Mouse (Mus musculus) ovary, postnatal 14 days (tissue): ENCODE measurements around the gene Gapdhs.
"Not testable (repeated sequence)": the region's sequence is repeated elsewhere in the genome, so short reads cannot be mapped to it uniquely, and the experiment has no call there.

ENCODE experiments used
- DNase-seq: peaks from one replicate; pipeline ENCODE4 v3.0.0; 2022; ENCODE audit warnings: low spot score

Gapdhs gene

DNA sequence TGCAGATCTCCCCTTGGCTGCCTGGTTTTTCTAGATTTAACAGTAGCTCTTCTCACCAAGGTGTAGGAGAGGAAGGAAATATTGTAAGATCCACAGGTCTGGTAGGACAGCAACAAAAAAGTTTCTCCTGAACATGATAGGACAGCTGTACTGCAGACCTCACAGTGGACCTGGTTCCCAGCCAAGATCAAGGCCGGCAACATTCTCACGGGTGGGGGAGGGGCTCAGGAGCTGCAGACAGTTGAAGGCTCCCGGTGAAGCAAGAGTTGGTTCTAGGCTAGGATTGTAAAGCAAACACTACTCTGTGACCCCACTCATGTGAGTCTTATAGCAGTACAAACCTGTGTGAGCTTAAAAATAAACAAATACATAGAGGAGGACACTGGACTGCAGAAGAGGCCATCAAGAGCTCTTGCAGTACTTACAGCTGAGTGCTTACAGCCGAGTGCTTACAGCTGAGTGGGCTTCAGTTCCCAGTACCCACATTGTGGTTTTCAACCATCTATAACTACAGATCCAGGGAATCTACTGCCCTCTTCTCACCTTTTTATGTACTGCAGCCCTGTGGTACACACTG is 629 bp upstream of the Gapdhs start:
- peak; percentile 29 for DNase-seq

DNA sequence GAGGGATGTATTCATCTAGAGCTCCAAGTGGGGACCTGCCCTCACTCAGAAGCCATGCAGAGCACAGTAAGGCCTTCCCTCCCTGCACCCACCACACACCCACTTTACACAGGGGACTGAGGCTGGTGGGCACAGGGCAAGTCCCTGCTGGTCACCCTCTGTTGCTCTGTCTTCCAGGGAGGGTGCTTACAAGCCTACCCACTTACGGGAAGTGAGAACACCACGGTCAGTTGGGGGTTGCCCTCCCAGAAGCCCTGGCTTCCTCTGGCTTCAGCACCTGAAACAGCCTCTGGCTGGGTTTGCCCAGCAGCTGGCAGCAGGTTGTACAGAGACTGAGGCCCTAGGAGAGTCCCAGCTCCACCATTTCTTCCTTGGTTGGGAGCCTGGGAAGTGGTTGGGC is 911 bp downstream of the Gapdhs start:
- DNase-seq: not testable (repeated sequence)

DNA sequence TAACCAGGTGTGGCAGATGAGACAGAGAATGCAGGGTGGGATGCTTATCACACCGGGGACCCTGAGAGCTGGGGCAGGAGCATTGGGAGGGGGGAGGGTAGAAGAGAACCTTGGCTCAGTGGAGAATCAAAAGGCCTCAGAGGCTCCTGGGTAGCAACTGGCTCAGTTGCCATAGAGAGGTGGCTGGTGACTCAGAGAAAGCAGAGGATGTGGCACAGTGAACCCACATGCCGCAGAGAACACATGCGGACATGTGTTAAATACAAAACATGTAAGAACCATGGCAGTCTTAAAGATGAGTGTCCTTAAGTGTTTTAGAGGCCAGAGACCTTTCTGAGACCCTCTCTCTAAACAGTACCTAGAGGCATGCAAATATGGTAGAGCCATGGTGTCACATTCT is 7.3 kb downstream of the Gapdhs start:
- DNase-seq: no peak

DNA sequence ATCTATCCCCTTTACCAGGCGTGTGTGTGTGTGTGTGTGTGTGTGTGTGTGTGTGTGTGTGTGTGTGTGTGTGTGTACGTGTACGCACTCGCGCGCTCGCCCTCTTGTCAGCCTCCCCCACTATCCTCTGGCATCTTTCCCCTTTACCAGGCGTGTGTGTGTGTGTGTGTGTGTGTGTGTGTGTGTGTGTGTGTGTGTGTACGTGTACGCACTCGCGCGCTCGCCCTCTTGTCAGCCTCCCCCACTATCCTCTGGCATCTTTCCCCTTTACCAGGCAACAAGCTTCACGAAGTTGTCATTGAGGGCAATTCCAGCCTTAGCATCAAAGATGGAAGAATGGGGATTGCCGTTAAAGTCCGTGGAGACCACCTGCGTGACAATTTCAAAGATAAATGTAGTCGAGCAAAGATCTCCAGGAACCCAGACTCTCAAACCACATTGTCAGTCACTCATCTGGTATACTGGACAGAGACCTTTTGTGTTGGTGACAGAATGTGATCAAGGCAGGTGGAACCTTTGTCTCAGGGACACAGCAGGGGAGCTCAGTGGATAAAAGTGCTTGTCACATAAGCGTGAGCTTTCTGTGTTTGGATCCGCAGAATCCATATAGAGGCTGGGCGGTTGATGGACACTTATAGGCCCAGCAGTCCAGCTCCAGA is 13.3 kb downstream of the Gapdhs start:
- not testable (repeated sequence) for DNase-seq

DNA sequence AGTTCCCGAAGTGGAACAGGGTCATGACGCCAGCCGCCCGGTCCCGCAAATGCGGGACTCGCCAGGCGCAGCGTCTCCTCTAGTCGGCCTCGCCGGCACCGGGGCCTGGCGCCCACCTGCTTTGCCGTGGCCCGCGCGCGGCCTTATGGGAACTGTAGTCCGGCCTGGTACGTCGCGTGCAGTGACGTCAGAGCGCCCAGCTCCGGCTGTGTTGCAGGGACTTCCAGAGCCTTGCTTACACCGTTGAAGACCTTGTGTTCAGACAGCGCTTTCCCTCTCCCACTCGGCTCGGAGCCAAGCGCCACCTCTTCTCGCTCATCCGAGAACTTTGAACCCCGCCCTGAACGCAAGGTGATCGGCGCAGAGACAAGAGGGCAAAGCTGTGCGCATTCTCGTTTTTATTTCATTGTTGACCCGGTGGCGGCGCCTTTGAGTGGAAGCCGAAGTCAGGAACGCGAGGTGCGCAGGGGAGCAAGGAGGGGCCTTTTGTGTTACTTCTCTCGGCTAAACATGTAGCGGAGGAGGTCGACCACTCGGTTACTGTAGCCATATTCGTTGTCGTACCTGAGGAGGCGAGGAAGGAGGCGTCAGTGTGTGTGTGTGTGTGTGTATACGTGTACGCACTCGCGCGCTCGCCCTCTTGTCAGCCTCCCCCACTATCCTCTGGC is 14.0 kb downstream of the Gapdhs start, which contains the start of gene Tmem147:
Gene Tmem147 (minus strand): TSS at position 145 of the 668 bp plus-strand sequence.
- peak; percentile 92 for DNase-seq

DNA sequence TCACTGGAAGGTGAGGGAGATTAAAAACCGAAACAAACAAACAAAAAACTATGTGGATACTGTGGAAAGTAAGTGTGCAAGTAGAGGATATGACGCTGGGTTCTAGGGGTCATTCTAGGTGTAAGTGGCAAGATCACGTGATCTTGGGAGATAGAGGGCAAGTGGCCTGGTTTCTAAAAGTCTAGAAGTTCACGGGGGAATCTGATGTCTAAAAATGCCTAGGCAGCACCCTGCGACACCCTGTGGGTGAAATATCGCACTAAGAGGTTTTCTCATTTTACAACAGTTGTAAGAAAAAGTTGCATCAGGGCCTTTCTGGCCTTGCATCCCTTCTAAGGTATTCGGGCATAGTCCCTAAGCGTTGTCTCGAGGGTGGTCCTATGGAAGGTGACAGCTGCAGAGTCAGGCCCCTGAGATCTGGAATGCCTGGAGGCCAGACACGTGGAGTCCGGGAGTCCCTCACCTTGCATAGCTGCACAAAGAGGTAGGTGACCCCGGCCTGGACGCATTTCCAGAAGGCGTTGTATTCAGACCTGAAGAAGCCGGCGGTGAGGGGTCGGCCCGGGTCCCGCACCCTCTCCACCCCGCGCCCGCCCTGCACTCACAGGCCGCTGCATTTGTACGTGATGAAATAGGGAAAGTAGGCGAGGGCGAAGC is 14.6 kb downstream of the Gapdhs start:
- DNase-seq: no peak

DNA sequence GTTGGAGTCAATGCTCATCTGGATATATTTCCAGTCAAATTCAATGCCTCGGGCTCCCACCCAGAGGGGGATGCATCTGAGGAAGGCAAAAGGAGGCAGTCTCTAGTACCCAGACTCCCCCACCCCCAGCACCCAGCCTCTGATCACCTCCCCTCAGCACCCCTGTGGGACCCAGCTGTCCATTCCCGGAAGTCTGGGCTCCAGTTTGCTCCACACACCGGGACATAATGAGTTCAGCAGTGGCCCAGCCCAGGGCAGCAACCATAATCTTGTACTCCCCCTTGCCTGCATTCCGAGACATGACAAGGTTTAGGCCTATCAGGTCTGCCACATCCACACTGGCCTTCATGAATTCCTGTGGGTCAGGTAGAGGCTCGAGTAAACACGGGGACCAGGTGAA is 15.3 kb downstream of the Gapdhs start:
- no peak for DNase-seq

DNA sequence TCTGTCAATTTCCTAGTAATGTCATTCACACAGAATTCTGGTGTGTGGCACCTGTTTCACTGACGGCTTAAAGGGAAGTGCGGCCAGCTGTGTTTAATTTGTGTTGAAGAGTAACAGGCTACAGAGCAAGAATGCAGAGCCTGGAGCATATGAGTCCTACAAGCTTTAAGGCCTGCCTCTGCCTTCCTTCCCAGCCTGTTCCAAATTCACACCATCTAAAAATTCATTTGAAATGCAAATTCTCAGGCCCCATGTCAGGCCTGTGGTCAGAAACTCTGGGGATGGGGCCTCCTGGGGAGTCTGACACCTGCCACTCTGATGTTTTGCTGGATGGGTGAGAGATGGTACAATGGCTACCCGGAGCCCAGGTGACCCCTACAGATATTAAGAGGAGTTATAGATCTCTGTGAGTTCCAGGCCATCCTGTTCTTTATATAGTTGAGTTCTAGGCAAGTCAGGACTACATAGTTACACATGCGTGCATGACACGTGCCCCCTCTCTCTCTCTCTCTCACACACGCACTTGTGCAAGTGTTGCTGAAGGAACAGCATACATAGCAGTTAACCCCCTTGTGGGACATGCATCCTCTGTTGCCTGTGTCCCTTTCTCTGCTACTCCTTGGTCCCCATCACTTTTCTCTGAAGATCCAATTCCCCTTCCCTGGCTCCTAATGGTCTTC is 20.1 kb downstream of the Gapdhs start:
- DNase-seq: no peak

DNA sequence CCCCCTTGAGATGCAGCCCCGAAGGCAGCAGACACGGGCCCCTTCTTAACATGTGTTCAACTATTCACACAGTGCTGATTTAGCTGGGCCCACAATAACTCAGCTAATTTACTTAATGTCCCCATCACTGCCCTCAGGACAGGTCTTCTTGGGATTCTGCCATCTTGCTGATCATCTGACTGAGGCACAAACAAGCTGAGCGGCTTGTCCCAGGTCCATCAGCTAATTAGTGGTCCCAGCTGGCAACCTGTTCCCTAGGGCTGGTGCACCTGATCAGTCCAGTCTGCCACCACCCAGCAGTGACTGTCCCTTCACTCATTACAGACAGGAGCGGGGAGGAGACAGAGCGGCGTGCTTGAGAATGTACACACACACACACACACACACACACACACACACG is 22.2 kb downstream of the Gapdhs start:
- no peak for DNase-seq

DNA sequence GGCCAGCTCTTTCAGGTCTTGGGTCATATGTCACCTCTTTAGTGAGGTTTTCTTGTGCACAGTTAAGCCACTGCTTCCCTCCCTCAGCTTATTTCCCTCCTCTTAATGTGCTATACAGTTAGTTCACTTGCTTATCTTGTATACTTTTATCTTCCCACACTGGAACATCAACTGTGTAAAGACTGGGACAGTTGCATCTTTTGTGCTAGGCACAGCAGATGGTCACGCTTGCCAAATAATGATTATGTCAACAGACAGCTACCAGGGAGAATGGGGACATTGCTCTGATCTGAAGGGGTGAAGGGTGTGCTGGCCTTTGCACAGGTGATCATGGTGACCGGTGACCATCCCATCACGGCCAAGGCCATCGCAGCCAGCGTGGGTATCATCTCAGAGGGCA is 23.8 kb downstream of the Gapdhs start:
- no peak for DNase-seq

DNA sequence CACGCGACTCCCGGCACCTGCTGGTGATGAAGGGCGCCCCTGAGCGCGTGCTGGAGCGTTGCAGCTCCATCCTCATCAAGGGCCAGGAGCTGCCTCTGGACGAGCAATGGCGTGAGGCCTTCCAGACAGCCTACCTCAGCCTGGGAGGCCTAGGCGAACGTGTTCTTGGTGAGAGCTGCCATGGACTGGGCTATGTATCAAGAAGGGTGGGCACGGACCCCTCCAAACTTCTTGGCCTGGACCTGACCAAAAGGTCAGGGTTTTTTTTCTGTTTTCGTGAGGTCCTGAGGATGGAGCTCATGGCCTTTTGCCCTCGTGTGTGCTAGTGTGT is 25.8 kb downstream of the Gapdhs start:
- no peak for DNase-seq

DNA sequence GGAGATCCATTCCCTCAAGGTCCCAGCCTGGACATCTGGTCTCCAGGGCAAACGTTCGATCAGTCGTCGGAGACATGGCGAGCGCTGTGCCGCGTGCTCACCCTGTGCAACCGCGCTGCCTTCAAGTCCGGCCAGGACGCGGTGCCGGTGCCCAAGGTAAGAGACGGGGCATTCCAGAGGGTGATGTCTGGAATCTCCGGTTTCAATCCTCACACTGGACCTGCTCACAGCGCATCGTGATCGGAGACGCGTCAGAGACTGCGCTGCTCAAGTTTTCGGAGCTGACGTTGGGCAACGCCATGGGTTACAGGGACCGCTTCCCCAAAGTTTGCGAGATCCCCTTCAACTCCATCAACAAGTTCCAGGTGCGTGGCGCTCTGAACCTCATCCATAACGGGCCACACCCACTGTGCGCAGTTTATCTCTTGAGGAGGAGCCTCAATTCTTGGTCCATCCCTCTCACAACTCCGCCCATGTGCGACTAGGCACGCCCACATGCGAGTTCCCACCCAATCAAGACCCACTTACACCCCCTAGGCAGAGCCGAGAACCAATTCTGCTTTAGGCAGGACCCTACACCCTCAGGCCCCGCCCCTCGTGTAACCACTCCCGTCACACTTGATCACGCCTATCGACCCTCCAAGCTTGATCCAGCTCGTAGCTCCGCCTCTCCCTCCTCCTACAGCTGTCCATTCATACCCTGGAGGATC is 26.3 kb downstream of the Gapdhs start:
- peak; percentile 44 for DNase-seq

DNA sequence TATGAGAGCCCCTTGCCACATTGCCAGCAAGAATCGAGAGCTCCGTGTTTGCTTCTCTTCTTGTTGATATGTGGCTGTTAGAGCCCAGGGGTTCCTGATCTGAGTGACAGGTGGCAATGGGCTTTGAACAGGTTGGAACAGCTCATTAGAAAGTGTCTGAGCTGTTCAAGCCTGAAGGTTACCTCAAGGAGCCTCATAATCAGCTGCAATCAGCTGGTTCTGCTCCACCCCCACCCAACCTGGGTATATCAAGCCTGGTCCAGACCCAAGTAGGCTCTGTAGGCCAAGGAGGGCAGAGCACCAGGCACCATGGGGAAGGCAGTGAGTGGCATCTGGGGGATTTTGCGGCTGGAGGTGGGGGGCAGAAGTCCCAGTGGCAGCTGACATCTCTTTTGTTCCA is 31.5 kb downstream of the Gapdhs start, which contains the start of gene Atp4a:
Gene Atp4a (plus strand): TSS at position 268 of the 400 bp plus-strand sequence.
- DNase-seq: no peak

DNA sequence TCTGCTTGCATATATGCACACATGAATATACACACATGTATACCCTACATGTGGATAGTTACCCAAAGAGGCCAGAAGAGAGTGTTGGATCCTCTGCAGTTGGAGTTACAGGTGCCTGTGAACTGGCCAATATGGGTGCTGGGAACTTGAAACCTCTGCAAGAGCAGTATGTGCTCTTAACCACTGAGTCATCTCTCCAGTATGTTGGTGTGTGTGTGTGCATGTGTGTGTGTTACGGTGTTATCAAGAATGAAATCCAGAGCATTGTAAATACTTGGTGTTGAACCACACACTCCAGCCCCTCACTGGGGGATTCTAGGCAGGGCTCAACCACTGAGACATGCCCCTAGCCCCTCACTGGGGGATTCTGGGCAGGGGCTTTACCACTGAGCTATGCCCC is 36.0 kb downstream of the Gapdhs start:
- DNase-seq: no peak

DNA sequence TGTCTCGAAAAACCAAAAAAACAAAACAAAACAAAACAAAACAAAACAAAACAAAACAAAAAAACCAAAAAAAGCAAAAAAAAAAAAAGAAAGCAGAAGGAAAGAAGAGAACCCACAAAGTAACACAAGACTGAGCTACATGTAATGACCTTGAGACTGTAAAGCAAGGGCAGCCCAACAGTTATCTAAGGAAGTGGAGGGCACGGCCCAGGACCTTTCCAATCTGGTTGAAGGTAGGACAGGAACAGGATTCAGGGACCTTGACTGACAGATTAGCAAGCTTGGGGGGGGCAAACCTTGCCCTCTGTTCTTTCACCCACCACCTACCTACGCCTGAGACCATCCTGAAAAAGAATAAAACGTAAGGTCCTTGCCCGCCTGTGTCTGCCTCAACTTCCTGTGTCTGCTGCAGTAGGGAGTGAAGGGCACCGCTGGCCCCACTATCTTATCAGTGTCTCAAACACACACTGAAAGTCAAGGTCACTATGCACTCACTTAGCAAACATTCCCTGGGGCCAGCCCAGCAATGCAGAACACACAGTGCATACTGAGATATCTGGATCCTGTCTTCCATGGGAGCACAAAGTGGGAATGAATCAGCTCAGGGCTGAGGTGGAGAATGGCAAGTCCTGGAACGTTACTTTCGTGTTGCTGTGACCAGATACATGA is 37.1 kb downstream of the Gapdhs start:
- no peak for DNase-seq

DNA sequence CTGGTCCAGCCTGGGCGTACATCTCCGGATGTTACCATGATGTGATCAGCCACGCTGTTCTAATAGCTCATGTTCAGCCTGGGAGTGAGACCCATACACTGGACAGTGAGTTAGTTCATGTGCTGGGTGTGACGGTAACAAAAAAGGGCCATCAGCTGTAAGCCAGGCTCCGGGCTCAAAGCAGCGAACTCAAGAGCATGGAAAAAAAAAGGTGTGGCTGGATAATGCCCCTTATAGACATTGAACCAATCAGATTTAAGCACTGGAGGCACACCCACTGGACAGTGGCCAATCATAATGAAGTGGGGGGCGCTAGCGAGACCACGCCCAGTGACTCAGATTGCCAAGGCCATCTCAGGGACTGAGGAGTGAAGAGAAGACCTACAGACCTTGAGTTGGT is 44.9 kb downstream of the Gapdhs start, which contains the start of gene 2200002J24Rik:
Gene 2200002J24Rik (plus strand): TSS at position 338 of the 400 bp plus-strand sequence.
- peak; percentile 24 for DNase-seq

DNA sequence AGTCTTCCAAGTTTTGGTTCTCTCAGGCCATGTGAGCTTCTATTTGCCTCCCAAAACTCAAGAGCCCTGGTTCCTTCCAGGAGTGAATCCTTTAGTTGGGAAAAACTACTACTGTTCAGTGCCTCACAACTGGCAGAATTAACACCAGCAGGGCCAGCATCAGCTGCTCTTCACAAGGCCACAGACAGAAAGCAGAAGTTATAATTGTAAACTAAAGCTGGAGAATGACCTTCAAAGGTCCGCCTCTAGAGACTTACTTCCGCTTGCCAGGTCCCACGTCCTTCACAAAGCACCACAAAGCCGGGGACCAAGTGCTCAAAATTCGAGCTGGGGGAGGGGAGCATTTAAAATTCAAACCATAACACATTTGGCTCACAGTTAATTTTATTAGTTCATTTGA is 45.4 kb downstream of the Gapdhs start:
- DNase-seq: no peak

DNA sequence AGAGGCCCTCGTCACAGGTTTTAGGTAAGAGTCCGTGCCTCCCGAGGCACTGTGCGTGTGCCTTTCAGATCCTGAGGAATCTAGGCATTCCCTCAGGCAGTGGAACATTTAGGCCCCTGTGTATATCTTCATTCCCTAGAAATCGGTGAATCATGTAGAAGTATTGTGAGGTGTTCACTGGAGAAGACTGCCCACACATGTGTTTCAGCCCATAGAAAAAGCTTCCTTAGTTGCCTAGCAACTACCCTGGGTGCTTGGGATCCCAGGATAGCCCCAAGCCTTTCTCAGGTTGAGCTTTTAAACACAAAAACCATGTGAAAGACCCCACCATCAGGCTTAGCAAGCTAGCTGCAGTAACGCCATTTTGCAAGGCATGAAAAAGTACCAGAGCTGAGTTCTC is 55.2 kb downstream of the Gapdhs start:
- DNase-seq: no peak

DNA sequence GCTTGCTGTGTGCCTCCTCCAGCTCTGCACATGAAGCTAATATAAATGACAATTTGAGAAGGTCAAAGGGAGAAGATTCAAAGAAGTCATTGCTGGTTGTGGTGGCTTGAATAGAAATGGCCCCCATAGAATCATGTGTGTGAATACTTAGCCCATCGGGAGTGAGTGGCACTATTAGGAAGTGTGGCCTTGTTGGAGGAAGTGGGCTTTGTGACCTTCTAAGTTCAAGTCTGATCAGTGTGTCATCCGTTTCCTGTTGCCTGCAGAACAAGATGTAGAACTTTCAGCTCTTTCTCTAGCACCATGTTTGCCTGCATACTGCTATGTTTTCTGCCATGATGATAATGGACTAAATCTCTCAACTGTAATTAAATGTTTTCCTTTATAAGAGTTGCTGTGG is 60.1 kb downstream of the Gapdhs start:
- no peak for DNase-seq

DNA sequence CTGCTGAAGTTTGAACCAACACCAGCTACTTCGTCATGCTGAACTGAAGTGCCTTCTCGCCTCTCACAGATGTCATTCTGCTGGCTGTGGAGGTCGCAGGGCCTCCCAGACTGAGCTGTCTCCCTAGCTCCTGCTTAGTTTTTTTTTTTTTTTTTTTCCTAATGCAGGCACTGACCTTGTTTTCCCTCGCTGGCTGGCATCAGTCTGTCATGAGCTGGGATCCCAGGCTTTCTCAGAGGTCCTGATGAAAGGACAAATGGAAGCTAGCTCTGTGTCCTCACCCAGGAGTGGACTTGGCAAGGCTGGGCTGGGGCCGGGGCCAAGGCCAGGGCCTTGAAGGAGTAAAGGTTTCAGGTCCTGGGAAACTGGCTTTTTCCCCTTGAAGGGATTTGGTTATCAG is 61.6 kb downstream of the Gapdhs start:
- DNase-seq: no peak
